Mouse (Mus musculus) sigmoid colon, adult 10 weeks (tissue): ENCODE measurements around the gene Lxn. TPM values are rescaled to one million over a fixed set of nuclear protein-coding genes. Genes with fewer than 3 reads are reported as not detected.

Source experiments
- polyA plus RNA-seq: library from polyadenylated mRNA; stranded (reverse); fragments of 350-450 nt; fragmentation: Illumina TruSeq; extraction: RNeasy Lipid Tissue Mini Kit (QIAGEN cat#74804); gene quantifications from one replicate; pipeline ENCODE4 v1.2.3, GENCODE M21; 2014; ENCODE audit warnings: low read depth, low replicate concordance

The Lxn gene
- 32.0 TPM for polyA plus RNA-seq

GRCm38 (mm10) chr3:67463450-67464372, at the start of gene Lxn:
TSS of gene Lxn (minus strand) at chr3:67463926.

GRCm38 (mm10) chr3:67429999-67430380, 33.7 kb downstream of the Lxn start, which contains the start of gene Gfm1:
TSS of gene Gfm1 (plus strand) at chr3:67430096.

Other genes with a start within 250 kb of the Lxn start
- 0.57 TPM for gene Mlf1, start 89.8 kb downstream of the Lxn start, polyA plus RNA-seq
- gene Gm17402, start 88.8 kb downstream of the Lxn start, polyA plus RNA-seq = not detected
- 56.5 TPM for gene Gfm1, start 33.8 kb downstream of the Lxn start, polyA plus RNA-seq
- gene Rarres1, start 51.6 kb upstream of the Lxn start, polyA plus RNA-seq = 0.44 TPM
- 144 TPM for gene Mfsd1, start 118.8 kb upstream of the Lxn start, polyA plus RNA-seq